Mouse (Mus musculus): ENCODE measurements around the gene Sema4f.

Gene Sema4f

DNA sequence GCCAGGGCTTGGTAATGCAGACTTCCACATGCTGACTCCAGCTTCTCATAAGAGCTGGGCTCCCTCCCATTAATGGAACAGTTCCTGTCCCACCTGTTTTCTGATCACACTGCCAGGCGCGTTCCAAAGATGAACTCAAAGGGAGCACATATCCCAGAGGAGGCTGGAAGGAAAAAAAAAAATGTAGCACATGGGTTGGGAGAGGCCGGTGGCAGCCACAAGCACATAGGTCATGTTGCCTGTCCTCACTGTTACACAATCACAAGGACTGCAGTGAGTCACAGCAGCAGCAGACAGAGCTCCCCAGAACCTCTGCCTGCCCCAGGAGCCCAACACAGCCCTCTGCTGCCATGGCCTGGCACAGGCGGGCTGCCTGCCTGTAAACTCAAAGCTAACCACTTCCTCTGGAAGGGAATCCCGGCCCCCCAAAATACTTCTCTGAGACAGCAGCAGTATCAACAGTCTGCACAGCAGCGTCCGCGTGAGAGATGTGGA is 76.1 kb downstream of the Sema4f start:
- no peak for DNase-seq

DNA sequence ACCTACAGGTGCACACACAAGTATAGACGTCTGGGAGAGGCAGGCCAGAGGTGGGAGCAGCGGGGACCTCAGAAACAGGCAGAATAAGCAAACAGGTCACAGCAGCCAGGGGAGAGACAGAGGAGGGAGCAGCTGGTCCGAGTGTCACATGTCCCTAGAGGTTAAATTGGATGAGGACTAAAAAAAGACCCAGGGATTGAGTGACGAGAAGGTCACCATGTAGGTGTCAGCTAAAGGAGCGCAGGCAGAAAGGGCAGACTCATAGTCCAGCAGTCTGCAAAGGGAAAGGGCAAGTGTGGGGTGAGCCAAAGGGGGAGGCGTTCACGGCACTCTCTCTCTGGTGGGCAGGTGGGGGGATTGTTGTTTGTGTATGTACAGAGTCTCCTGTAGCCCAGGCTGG is 77.1 kb downstream of the Sema4f start:
- no peak for DNase-seq

DNA sequence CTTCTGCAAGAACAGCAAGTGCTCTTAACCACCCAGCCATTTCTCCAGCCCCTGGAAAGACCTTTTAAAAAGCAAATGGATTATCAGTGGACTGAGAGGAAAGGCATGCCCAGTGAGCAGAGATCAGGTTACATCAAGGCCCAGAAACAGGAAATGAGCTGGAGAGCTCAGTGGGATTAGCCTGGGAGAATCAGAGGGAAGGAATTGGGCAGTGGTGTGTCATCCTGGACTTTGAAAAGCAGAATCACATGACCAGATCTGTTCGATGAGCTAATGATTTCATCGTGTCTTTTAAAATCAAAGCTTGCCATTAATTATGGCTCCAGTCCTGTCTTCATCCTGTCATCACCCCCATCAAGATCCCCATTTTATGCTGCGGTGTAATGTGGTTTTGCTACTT is 77.5 kb downstream of the Sema4f start:
- DNase-seq = no peak

Measured in kidney, postnatal 4 days (tissue).